Mouse (Mus musculus): Measurements from ENCODE around the gene Kcnn3. TPM values are rescaled to one million over a fixed set of nuclear protein-coding genes. Genes with fewer than 3 reads are reported as not detected.

The Kcnn3 gene
- polyA plus RNA-seq, 1 experiment = 0.02 TPM

- Histone ChIP-seq H3K27me3 (ENCODE audit: control insufficient read depth) (peaks cover 2% of the 10 kb centered on the region; the same call in 1 of the 2 replicates), H3K9me3 (ENCODE audit: control insufficient read depth, low read length) (no peaks in the 10 kb centered on the region), H3K4me1 (ENCODE audit: control insufficient read depth) (no peaks in the 10 kb centered on the region), H3K4me3 (replicated peaks) (no peak overlapping the region), H3K36me3 (ENCODE audit: control insufficient read depth) (no peaks in the 10 kb centered on the region)
- TF ChIP-seq TAL1 (IDR thresholded peaks at IDR 0.05; ENCODE audit: low read length) (no peak), GATA1 (IDR thresholded peaks at IDR 0.05; ENCODE audit: low read length) (no peak)
These were observed 93.9 kb downstream of the Kcnn3 start for GRCm38 (mm10) chr3:89613526-89614523.

DNA sequence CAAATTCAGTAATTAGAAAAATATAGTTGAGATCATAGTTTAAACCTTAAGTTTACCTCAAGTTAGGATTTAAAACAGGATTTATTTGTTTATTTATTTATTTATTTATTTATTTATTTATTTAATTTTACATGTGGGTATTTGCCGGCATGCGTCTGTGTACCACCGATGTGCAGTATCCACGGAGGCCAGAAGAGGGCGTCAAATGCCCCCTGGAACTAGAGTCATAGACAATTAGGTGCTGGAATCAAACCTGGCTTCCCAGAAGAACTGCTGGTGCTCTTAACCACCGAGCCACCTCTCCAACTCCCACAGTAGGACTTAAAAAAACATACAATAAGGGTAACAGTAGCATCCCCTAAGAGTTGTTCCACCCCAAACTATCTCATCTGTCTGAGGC lies 96.9 kb downstream of the Kcnn3 start:
- Histone ChIP-seq H3K27me3 (ENCODE audit: control insufficient read depth) (peaks cover 5% of the 10 kb centered on the region), H3K36me3 (ENCODE audit: control insufficient read depth) (no peaks in the 10 kb centered on the region), H3K4me3 (replicated peaks) (no peak overlapping the region), H3K4me1 (ENCODE audit: control insufficient read depth) (no peaks in the 10 kb centered on the region), H3K9me3 (ENCODE audit: control insufficient read depth, low read length) (no peaks in the 10 kb centered on the region)
- no peak for TF ChIP-seq GATA1 (IDR thresholded peaks at IDR 0.05; ENCODE audit: low read length)
- TF ChIP-seq TAL1 (IDR thresholded peaks at IDR 0.05; ENCODE audit: low read length) = no peak

DNA sequence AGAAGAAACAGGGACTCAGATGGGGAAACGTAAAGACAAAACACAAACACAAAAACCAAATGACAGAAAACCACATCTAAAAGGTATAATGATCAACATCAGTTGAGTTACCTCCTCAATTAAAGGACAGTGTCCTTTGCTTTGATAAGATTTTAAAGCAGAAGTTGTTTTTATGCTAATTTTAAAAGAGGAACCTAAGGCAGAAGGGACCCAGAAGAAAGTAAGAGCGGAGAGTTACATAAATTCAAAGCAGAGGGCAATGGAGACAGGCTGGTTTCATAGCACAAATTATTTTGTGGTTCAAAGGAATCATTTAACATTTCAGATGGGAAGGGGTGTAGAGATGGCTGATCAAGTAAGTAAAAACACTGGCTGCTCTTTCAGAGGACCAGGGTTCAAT lies 97.4 kb downstream of the Kcnn3 start:
- H3K27me3 ChIP-seq (ENCODE audit: control insufficient read depth) = peaks cover 3% of the 10 kb centered on the region; the same call in 1 of the 2 replicates
- no peaks in the 10 kb centered on the region for H3K4me1 ChIP-seq (ENCODE audit: control insufficient read depth)
- TF ChIP-seq TAL1 (IDR thresholded peaks at IDR 0.05; ENCODE audit: low read length) (no peak), GATA1 (IDR thresholded peaks at IDR 0.05; ENCODE audit: low read length) (no peak)

DNA sequence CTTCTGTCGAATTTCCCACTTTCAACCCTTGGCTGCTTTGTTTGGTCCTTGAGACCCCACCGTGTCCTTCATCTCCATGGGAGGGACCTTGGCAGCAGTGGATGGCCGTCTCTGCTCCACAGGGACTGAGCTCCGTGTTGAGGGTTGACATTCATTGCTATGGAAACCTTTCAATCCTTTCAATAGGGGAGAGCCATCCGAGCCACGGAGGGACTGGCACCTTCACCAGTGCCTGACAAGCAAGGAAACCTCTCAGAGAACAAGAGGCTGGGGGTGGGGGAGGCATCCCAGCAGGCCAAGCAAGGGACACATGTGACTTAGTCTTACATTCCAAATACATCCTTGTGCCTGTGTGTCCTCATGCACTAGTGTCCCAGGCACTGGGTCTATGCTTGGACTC lies 102.9 kb downstream of the Kcnn3 start:
- no peaks in the 10 kb centered on the region for H3K9me3 ChIP-seq (ENCODE audit: control insufficient read depth, low read length)
- no peaks in the 10 kb centered on the region for H3K4me1 ChIP-seq (ENCODE audit: control insufficient read depth)
- TF ChIP-seq GATA1 (IDR thresholded peaks at IDR 0.05; ENCODE audit: low read length) = no peak
- no peak for TF ChIP-seq TAL1 (IDR thresholded peaks at IDR 0.05; ENCODE audit: low read length)
- H3K4me3 ChIP-seq (replicated peaks) = no peak overlapping the region
- peaks cover 3% of the 10 kb centered on the region; the same call in 1 of the 2 replicates for H3K27me3 ChIP-seq (ENCODE audit: control insufficient read depth)
- no peaks in the 10 kb centered on the region for H3K36me3 ChIP-seq (ENCODE audit: control insufficient read depth)

More for the DNA sequence above, 97.4 kb downstream of the Kcnn3 start:
- no peaks in the 10 kb centered on the region for H3K36me3 ChIP-seq (ENCODE audit: control insufficient read depth)
- H3K4me3 ChIP-seq (replicated peaks) = no peak overlapping the region
- H3K9me3 ChIP-seq (ENCODE audit: control insufficient read depth, low read length) = no peaks in the 10 kb centered on the region

GRCm38 (mm10) chr3:89623531-89623930 lies 103.6 kb downstream of the Kcnn3 start:
- H3K4me1 ChIP-seq (ENCODE audit: control insufficient read depth) = no peaks in the 10 kb centered on the region
- no peaks in the 10 kb centered on the region for H3K36me3 ChIP-seq (ENCODE audit: control insufficient read depth)
- peaks cover 3% of the 10 kb centered on the region; the same call in 1 of the 2 replicates for H3K27me3 ChIP-seq (ENCODE audit: control insufficient read depth)
- TF ChIP-seq TAL1 (IDR thresholded peaks at IDR 0.05; ENCODE audit: low read length) = no peak
- no peak for TF ChIP-seq GATA1 (IDR thresholded peaks at IDR 0.05; ENCODE audit: low read length)
- H3K4me3 ChIP-seq (replicated peaks) = no peak overlapping the region
- no peaks in the 10 kb centered on the region for H3K9me3 ChIP-seq (ENCODE audit: control insufficient read depth, low read length)

DNA sequence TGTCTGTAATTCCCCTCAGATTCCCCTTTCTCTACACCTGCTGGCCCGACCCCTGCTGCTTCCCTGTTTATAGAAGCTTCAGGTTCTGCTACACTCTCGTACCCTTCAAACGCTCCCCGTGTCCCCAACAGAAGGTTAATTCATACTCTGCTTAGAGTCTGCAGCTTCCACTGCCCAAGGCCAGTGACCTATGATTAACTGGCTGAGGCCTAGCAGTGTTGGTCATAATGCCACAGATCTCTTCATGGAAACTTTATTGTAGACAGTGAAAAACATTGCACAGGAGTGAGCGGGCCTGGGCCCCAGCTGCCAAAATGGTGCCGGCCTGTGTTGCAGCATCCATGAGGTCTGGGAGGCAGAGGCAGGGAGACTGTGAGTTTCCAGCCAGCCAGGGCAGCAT lies 104.0 kb downstream of the Kcnn3 start:
- Histone ChIP-seq H3K9me3 (ENCODE audit: control insufficient read depth, low read length) (no peaks in the 10 kb centered on the region), H3K27me3 (ENCODE audit: control insufficient read depth) (peaks cover 3% of the 10 kb centered on the region; the same call in 1 of the 2 replicates), H3K4me1 (ENCODE audit: control insufficient read depth) (no peaks in the 10 kb centered on the region), H3K4me3 (replicated peaks) (no peak overlapping the region), H3K36me3 (ENCODE audit: control insufficient read depth) (no peaks in the 10 kb centered on the region)
- TF ChIP-seq TAL1 (IDR thresholded peaks at IDR 0.05; ENCODE audit: low read length) (no peak), GATA1 (IDR thresholded peaks at IDR 0.05; ENCODE audit: low read length) (no peak)

- no peak overlapping the region for H3K4me3 ChIP-seq (replicated peaks)
- H3K9me3 ChIP-seq (ENCODE audit: control insufficient read depth, low read length) = no peaks in the 10 kb centered on the region
- no peaks in the 10 kb centered on the region for H3K36me3 ChIP-seq (ENCODE audit: control insufficient read depth)
- H3K4me1 ChIP-seq (ENCODE audit: control insufficient read depth) = no peaks in the 10 kb centered on the region
- TF ChIP-seq TAL1 (IDR thresholded peaks at IDR 0.05; ENCODE audit: low read length) (no peak), GATA1 (IDR thresholded peaks at IDR 0.05; ENCODE audit: low read length) (no peak)
- peaks cover 3% of the 10 kb centered on the region; the same call in 1 of the 2 replicates for H3K27me3 ChIP-seq (ENCODE audit: control insufficient read depth)
These were observed 105.0 kb downstream of the Kcnn3 start for GRCm38 (mm10) chr3:89624814-89625445.

DNA sequence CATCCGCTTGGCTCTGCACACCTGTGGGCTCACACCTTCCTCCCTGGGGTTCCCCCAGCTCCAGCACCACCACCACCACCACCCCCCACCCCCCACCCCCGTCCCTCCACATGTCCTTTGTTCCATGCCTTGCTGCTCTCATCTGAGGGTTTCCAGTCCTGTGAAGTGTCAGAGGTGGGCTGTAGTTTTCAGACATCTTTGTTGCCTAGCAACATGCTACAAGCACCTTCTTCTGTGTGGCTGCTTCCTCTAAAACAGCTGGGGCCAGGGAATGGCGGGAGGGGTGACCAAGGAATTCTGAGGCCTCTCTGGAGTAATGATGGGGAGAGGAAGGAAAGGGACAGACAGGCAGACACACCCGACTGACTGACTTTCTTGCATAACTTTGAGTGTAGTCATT lies 106.6 kb downstream of the Kcnn3 start:
- TF ChIP-seq TAL1 (IDR thresholded peaks at IDR 0.05; ENCODE audit: low read length) = no peak
- no peak for TF ChIP-seq GATA1 (IDR thresholded peaks at IDR 0.05; ENCODE audit: low read length)
- Histone ChIP-seq H3K27me3 (ENCODE audit: control insufficient read depth) (peaks cover 3% of the 10 kb centered on the region; the same call in 1 of the 2 replicates), H3K36me3 (ENCODE audit: control insufficient read depth) (no peaks in the 10 kb centered on the region), H3K9me3 (ENCODE audit: control insufficient read depth, low read length) (no peaks in the 10 kb centered on the region), H3K4me3 (replicated peaks) (no peak overlapping the region), H3K4me1 (ENCODE audit: control insufficient read depth) (no peaks in the 10 kb centered on the region)

GRCm38 (mm10) chr3:89629811-89630210 lies 109.8 kb downstream of the Kcnn3 start:
- no peaks in the 10 kb centered on the region for H3K9me3 ChIP-seq (ENCODE audit: control insufficient read depth, low read length)
- no peak overlapping the region for H3K4me3 ChIP-seq (replicated peaks)
- H3K36me3 ChIP-seq (ENCODE audit: control insufficient read depth) = no peaks in the 10 kb centered on the region
- TF ChIP-seq TAL1 (IDR thresholded peaks at IDR 0.05; ENCODE audit: low read length) = no peak
- no peak for TF ChIP-seq GATA1 (IDR thresholded peaks at IDR 0.05; ENCODE audit: low read length)
- H3K4me1 ChIP-seq (ENCODE audit: control insufficient read depth) = no peaks in the 10 kb centered on the region
- no peaks in the 10 kb centered on the region for H3K27me3 ChIP-seq (ENCODE audit: control insufficient read depth)

All from erythroblast, embryonic 14.5 days (primary cell).